Mouse (Mus musculus) bone marrow macrophage, adult 2 months (primary cell): Measurements from ENCODE around the gene Skap1. TPM values are rescaled to one million over a fixed set of nuclear protein-coding genes. Genes with fewer than 3 reads are reported as not detected.

Experiments used
- H3K27ac ChIP-seq: 2 replicates; pipeline ENCODE4 v1.5.1; 2012; ENCODE audit warnings: low read depth, low read length; ENCODE audit not compliant: insufficient read depth
- H3K4me1 ChIP-seq: 2 replicates; pipeline ENCODE4 v1.6.1; 2012; ENCODE audit warnings: low read length; ENCODE audit not compliant: control insufficient read depth, insufficient read depth
- H3K4me3 ChIP-seq: 2 replicates; pipeline ENCODE4 v1.5.1; 2012; ENCODE audit warnings: mild to moderate bottlenecking, low read length, moderate library complexity; ENCODE audit not compliant: insufficient read depth
- CTCF ChIP-seq: IDR thresholded peaks from 2 replicates; pipeline ENCODE4 v1.5.1; 2012; ENCODE audit warnings: low read depth, mild to moderate bottlenecking, low read length, moderate library complexity
- POLR2A ChIP-seq: IDR thresholded peaks from 2 replicates; pipeline ENCODE4 v1.6.1; 2012; ENCODE audit warnings: mild to moderate bottlenecking, low read depth, low read length, borderline replicate concordance
- polyA plus RNA-seq: library from polyadenylated mRNA; stranded (reverse); fragments of >200 nt; gene quantifications from 2 replicates; pipeline ENCODE4 v1.2.4, GENCODE M21; 2012; ENCODE audit not compliant: missing spikeins, insufficient read depth, insufficient read length

The Skap1 gene
- polyA plus RNA-seq, 1 experiment, result not detected

DNA sequence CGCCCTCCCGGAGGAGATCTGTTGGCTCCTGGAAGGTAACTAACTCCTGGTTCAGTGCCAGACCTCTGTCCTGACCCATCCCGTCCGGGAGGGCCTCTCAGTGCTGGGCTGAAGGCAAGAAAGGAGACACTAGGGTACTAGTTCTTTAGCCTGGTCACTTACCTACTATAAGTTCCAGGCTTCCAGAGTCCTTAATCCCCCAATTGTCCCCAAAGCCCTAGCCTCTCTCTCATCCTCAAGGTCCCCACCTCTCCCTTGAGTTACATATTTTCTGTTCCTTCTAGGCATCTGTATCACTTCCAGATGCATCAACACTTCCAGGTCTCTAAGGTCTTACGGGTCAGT, 295 bp downstream of the Skap1 start:
- TF ChIP-seq CTCF, result no peak
- TF ChIP-seq POLR2A, result no peak
- H3K4me3 ChIP-seq, result no peak overlapping the region
- no peak overlapping the region for H3K27ac ChIP-seq
- H3K4me1 ChIP-seq, result no peaks in the 10 kb centered on the region

GRCm38 (mm10) chr11:96465426-96466056, 1.1 kb downstream of the Skap1 start:
- Histone ChIP-seq H3K27ac (no peak overlapping the region), H3K4me1 (no peaks in the 10 kb centered on the region), H3K4me3 (no peak overlapping the region)
- TF ChIP-seq POLR2A (no peak), CTCF (no peak)

DNA sequence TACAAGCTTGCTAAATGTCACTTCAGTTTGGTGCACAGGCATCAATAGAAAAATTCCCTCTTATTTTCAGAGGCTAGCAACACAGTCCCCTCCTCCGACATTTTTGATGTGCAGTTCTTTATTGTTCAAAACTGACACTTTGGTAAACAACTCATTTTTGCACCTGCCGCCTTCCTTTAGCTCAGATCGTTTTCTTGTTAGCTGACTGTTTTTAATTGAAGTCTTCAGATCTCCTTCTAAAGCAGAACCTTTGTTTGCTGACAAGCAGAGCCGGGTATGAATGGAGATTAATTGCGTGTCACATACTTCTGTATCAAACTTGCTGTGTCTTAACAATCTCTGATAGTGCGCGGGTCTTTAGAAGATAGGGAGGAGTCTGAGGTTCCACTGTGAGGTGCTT, 2.0 kb downstream of the Skap1 start:
- no peak overlapping the region for H3K4me3 ChIP-seq
- no peaks in the 10 kb centered on the region for H3K4me1 ChIP-seq
- no peak overlapping the region for H3K27ac ChIP-seq
- no peak for TF ChIP-seq CTCF
- TF ChIP-seq POLR2A, result no peak

DNA sequence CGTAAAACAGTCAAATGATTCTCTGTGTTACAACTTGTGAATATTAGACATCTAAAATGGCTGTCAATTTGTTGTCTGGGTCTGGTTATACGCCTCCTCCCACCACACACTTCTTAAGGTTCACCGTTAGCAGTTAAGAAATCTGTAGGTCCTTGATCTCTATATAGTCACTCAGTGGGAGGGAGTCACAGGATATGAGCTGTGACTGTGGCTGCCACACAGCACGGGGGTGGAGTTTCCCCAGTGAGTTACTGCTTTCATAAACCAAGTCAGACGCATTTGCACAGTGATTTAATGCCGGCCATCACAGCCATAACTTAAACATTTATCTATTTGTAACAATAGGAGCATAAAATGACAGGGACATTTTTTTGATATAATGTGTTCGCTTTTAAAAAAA, 2.6 kb downstream of the Skap1 start:
- Histone ChIP-seq H3K4me1 (no peaks in the 10 kb centered on the region), H3K27ac (no peak overlapping the region), H3K4me3 (no peak overlapping the region)
- TF ChIP-seq POLR2A (no peak), CTCF (no peak)

- TF ChIP-seq CTCF (no peak), POLR2A (no peak)
- no peaks in the 10 kb centered on the region for H3K4me1 ChIP-seq
- H3K4me3 ChIP-seq, result no peak overlapping the region
- H3K27ac ChIP-seq, result no peak overlapping the region
These were observed 3.8 kb downstream of the Skap1 start for GRCm38 (mm10) chr11:96468048-96468745.

DNA sequence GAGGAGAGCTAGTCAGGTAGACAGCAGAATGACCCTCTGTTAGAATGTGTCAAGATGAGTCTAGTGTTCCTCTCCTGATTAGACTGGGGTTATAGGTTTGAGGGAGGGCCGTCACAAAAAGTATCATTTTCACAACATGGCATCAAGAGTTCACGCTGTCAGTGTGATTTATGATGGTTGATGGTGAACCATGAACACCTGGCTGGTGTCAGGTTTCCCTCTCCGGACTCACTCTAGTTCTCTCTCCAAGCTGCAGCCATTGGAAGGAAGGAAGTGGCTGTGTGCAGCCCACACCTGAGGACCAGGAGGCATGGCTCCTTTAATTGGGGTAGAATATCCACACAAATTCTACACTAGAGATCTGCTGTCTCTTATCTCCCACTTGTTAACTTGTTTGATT, 18.3 kb downstream of the Skap1 start:
- no peak overlapping the region for H3K4me3 ChIP-seq
- no peak overlapping the region for H3K27ac ChIP-seq
- H3K4me1 ChIP-seq, result no peaks in the 10 kb centered on the region
- TF ChIP-seq CTCF (no peak), POLR2A (no peak)

DNA sequence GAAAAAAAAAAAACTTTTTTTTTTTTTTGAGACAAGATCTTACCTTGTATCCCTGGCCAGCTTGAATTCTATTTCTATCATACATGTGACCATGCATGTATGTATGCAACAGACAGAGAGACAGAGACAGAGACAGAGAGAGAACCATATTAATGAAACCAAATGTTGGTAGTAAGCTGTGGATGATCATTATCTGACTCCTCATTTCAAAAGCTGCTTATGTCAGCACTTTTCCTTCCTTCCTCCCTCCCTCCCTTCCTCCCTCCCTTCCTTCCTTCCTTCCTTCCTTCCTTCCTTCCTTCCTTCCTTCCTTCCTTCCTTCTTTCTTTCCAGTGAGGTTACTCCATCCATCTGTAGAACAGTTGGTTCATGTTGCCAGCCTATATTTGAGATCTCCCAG, 18.8 kb downstream of the Skap1 start:
- TF ChIP-seq POLR2A (no peak), CTCF (no peak)
- H3K4me3 ChIP-seq, result no peak overlapping the region
- H3K27ac ChIP-seq, result no peak overlapping the region
- no peaks in the 10 kb centered on the region for H3K4me1 ChIP-seq

DNA sequence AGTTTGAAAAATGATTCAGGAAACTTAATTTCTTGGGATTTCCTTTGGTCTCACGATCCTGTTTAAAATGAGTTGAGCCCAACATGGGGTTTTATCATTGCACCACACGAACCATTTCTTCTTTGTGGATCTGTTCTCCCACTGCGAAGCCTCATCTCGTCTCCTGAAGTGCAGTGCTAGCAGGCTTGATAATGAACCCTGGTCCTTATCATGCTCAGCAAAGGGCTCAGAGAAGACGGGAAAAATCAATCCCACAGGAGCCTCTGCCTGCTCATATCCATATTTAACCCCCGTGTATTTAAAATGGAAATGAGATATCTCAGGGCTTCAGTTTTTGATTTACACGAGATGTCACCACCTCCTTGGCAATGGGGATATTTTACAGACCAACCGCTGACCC, 34.1 kb downstream of the Skap1 start:
- H3K27ac ChIP-seq, result no peak overlapping the region
- TF ChIP-seq POLR2A (no peak), CTCF (no peak)
- no peaks in the 10 kb centered on the region for H3K4me1 ChIP-seq
- H3K4me3 ChIP-seq, result no peak overlapping the region

DNA sequence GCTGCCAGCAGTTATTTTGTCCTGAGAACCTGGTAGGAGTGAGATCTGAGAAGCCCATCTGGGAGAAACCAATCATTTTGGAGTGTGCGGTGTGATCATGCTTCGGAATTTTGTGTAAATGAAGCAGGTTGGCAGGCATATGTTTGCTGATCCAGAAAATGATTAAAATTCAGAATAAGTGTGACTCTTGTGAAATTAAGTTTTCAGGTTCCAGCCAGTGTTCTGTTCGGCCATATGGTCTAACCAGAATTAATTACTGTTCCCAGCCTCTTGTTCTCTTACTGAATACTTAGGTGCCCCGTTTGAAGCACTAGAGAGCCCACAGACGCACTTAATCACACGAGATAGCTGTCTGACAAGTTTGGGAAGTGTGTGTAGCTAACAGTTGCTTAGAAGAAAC, 36.6 kb downstream of the Skap1 start:
- H3K27ac ChIP-seq, result no peak overlapping the region
- no peak overlapping the region for H3K4me3 ChIP-seq
- no peaks in the 10 kb centered on the region for H3K4me1 ChIP-seq
- TF ChIP-seq POLR2A, result no peak
- TF ChIP-seq CTCF, result no peak

GRCm38 (mm10) chr11:96502948-96503347, 38.6 kb downstream of the Skap1 start:
- no peak for TF ChIP-seq CTCF
- H3K4me1 ChIP-seq, result no peaks in the 10 kb centered on the region
- H3K4me3 ChIP-seq, result no peak overlapping the region
- H3K27ac ChIP-seq, result no peak overlapping the region

GRCm38 (mm10) chr11:96504509-96505119, 40.2 kb downstream of the Skap1 start:
- no peak overlapping the region for H3K4me3 ChIP-seq
- no peak for TF ChIP-seq CTCF
- no peak for TF ChIP-seq POLR2A
- no peaks in the 10 kb centered on the region for H3K4me1 ChIP-seq
- no peak overlapping the region for H3K27ac ChIP-seq
